Mouse (Mus musculus): ENCODE data around the gene Aff1.

DNA sequence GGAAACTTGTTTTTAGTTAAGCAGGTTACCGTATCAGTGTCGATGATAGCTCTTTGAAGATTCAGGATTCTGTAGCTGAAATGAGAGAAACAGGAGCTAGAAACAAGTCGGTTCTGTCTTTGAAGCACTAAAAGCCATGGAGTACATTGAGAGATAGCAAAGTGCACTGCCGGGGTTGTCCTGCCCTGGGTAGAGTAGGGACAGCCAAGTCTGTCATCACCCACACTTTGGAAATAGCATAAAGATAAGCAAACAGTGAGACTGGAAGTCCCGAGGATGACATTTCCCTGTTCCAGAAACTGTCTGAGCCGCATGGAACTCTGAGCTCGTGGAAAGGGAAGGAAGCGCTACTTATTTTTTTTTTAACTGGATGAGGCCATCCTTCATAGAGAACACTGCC, 136.6 kb downstream of the Aff1 start:
- no peak for TF ChIP-seq CTCF (IDR thresholded peaks at IDR 0.05; ENCODE audit: insufficient read depth, low read length)
- no peak for TF ChIP-seq POLR2A (IDR thresholded peaks at IDR 0.05; ENCODE audit: borderline replicate concordance, extremely low read depth, low read depth, low read length)

Data from lung, adult 2 months (tissue).